Mouse (Mus musculus) MEL (cell line): ENCODE measurements around the gene Spx.

Experiments
- GATA1 ChIP-seq: IDR thresholded peaks from 2 replicates; pipeline ENCODE4 v1.6.1; 2011; ENCODE audit warnings: low read depth, low read length, improper control_type of control experiment
- MYC ChIP-seq: IDR thresholded peaks from 2 replicates; pipeline ENCODE4 v1.6.1; 2011; ENCODE audit warnings: low read depth, mild to moderate bottlenecking, low read length, improper control_type of control experiment, moderate library complexity
- TAL1 ChIP-seq: IDR thresholded peaks from 2 replicates; pipeline ENCODE4 v1.6.1; 2012; ENCODE audit warnings: mild to moderate bottlenecking, inconsistent platforms, low read length, moderate library complexity, mixed read lengths
- TCF12 ChIP-seq: IDR thresholded peaks from 2 replicates; pipeline ENCODE4 v1.6.1; 2014; ENCODE audit warnings: low read depth, mild to moderate bottlenecking, inconsistent platforms, low read length, improper control_type of control experiment, moderate library complexity
- USF1 ChIP-seq: IDR thresholded peaks from 2 replicates; pipeline ENCODE4 v1.6.1; 2014; ENCODE audit warnings: low read depth, mild to moderate bottlenecking, inconsistent platforms, low read length, improper control_type of control experiment, moderate library complexity

DNA sequence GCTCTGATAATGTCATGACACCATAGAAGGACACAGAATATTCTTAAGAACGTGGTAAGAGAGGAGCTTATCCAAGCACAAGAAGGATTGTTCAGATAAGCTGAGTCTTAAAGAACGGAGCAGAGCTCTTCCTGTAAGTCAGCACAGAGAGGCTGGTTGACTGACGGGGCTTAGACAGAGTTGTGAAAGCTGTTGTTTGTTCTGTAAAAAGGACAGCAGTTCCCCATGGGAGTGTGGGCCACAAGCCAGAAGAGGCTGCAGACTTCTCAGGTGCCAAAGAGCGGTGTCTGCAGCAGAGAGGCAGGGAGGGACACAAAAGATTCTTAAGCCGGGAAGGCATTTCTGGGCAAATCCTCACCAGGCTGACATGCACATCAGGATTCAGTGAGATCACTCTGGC is 18.6 kb upstream of the Spx start:
- TF ChIP-seq TCF12 (no peak), USF1 (no peak), GATA1 (no peak), MYC (no peak), TAL1 (no peak)
